Mouse (Mus musculus) embryonic facial prominence, embryonic 14.5 days (tissue): ENCODE measurements around the gene Atp6v1g1. TPM values are rescaled to one million over a fixed set of nuclear protein-coding genes. Genes with fewer than 3 reads are reported as not detected.

Experiments used
- ATAC-seq: fragments of 200-750 bp; cut with Nextera tagmentation; 2 replicates; pipeline ENCODE4 v1.8.0; 2017; ENCODE audit warnings: low read depth, moderate number of reproducible peaks, moderate TSS enrichment
- DNase-seq: peaks from one replicate; pipeline ENCODE4 v3.0.0-alpha.2; 2015; ENCODE audit warnings: low spot score
- H3K27ac ChIP-seq: fragments of 300-500 bp; sonication (generic); replicated peaks from 2 replicates; pipeline ENCODE4 v1.5.1; 2014; ENCODE audit warnings: low read depth, mild to moderate bottlenecking, low read length, moderate library complexity
- H3K27me3 ChIP-seq: fragments of 300-500 bp; sonication (generic); replicated peaks from 2 replicates; pipeline ENCODE4 v1.6.1; 2014; ENCODE audit warnings: low read length; ENCODE audit not compliant: control insufficient read depth, insufficient read depth
- H3K36me3 ChIP-seq: fragments of 300-500 bp; sonication (generic); 2 replicates; pipeline ENCODE4 v1.6.1; 2014; ENCODE audit warnings: low read length, mixed read lengths; ENCODE audit not compliant: control insufficient read depth, insufficient read depth
- H3K4me1 ChIP-seq: fragments of 300-500 bp; sonication (generic); 2 replicates; pipeline ENCODE4 v1.6.1; 2014; ENCODE audit warnings: antibody characterized with exemption, low read length; ENCODE audit not compliant: control insufficient read depth, insufficient read depth
- H3K4me2 ChIP-seq: fragments of 300-500 bp; sonication (generic); 2 replicates; pipeline ENCODE4 v1.6.1; 2014; ENCODE audit warnings: low read depth, mild to moderate bottlenecking, low read length, moderate library complexity, mixed read lengths
- H3K4me3 ChIP-seq: fragments of 300-500 bp; sonication (generic); 2 replicates; pipeline ENCODE4 v1.5.1; 2014; ENCODE audit warnings: low read depth, mild to moderate bottlenecking, low read length
- H3K9ac ChIP-seq: fragments of 300-500 bp; sonication (generic); 2 replicates; pipeline ENCODE4 v1.6.1; 2014; ENCODE audit warnings: low read depth, mild to moderate bottlenecking, low read length, moderate library complexity, mixed read lengths
- H3K9me3 ChIP-seq: fragments of 300-500 bp; sonication (generic); 2 replicates; pipeline ENCODE4 v1.6.1; 2016; ENCODE audit warnings: low read length; ENCODE audit not compliant: control insufficient read depth
- whole genome bisulfite sequencing: fragments of 180-500 bp; shearing (Covaris S2); extraction: QIAGEN DNeasy Blood & Tissue Kit; methylation state at CpG from one replicate; pipeline ENCODE4 v1.1.7; 2014; 5-methylcytosine and 5-hydroxymethylcytosine counted together
- polyA plus RNA-seq: library from polyadenylated mRNA; unstranded; fragments of >200 nt; fragmentation: Nextera tagmentation; extraction: Ambion mirVana; gene quantifications from 2 replicates; pipeline ENCODE4 v1.2.1, GENCODE M21; 2014

The Atp6v1g1 gene
- polyA plus RNA-seq, 1 experiment from 2014 or later, result 275 TPM

GRCm38 (mm10) chr4:63508232-63508631 is 36.3 kb upstream of the Atp6v1g1 start:
- ATAC-seq, result no peak
- WGBS, result 26% methylated on average over 4 of the region's 4 CpGs
- H3K9ac ChIP-seq, result no peak overlapping the region

GRCm38 (mm10) chr4:63512921-63513320 is 31.7 kb upstream of the Atp6v1g1 start:
- H3K9ac ChIP-seq, result no peak overlapping the region
- H3K36me3 ChIP-seq, result no peaks in the 10 kb centered on the region
- ATAC-seq, result no peak
- no peak for DNase-seq
- no peak overlapping the region for H3K27ac ChIP-seq
- H3K4me3 ChIP-seq, result no peak overlapping the region
- no peaks in the 10 kb centered on the region for H3K9me3 ChIP-seq
- no peak overlapping the region for H3K4me2 ChIP-seq
- WGBS, result 70% methylated on average over 2 of the region's 2 CpGs
- no peaks in the 10 kb centered on the region for H3K27me3 ChIP-seq
- no peaks in the 10 kb centered on the region for H3K4me1 ChIP-seq

More at GRCm38 (mm10) chr4:63508232-63508631, 36.3 kb upstream of the Atp6v1g1 start:
- Histone ChIP-seq H3K27me3 (no peaks in the 10 kb centered on the region), H3K36me3 (no peaks in the 10 kb centered on the region), H3K9me3 (no peaks in the 10 kb centered on the region), H3K4me3 (no peak overlapping the region), H3K4me1 (no peaks in the 10 kb centered on the region), H3K4me2 (no peak overlapping the region), H3K27ac (no peak overlapping the region)
- peak; percentile 53 for DNase-seq

GRCm38 (mm10) chr4:63514454-63514984 is 30.1 kb upstream of the Atp6v1g1 start:
- Histone ChIP-seq H3K36me3 (no peaks in the 10 kb centered on the region), H3K27ac (no peak overlapping the region), H3K9ac (no peak overlapping the region), H3K4me3 (no peak overlapping the region), H3K27me3 (no peaks in the 10 kb centered on the region), H3K9me3 (no peaks in the 10 kb centered on the region), H3K4me2 (no peak overlapping the region), H3K4me1 (no peaks in the 10 kb centered on the region)
- DNase-seq, result no peak
- 64% methylated on average over 4 of the region's 4 CpGs for WGBS
- ATAC-seq, result no peak

- Histone ChIP-seq H3K27me3 (no peaks in the 10 kb centered on the region), H3K9me3 (no peaks in the 10 kb centered on the region), H3K9ac (no peak overlapping the region), H3K4me1 (no peaks in the 10 kb centered on the region), H3K4me3 (no peak overlapping the region), H3K36me3 (no peaks in the 10 kb centered on the region), H3K27ac (no peak overlapping the region), H3K4me2 (no peak overlapping the region)
- ATAC-seq (no peak), DNase-seq (no peak)
- WGBS, result 71% methylated on average over 5 of the region's 5 CpGs
Measured at GRCm38 (mm10) chr4:63515021-63515420, 29.6 kb upstream of the Atp6v1g1 start.

GRCm38 (mm10) chr4:63521813-63522419 is 22.7 kb upstream of the Atp6v1g1 start:
- Histone ChIP-seq H3K9ac (no peak overlapping the region), H3K4me1 (no peaks in the 10 kb centered on the region), H3K4me3 (no peak overlapping the region), H3K9me3 (no peaks in the 10 kb centered on the region), H3K27me3 (no peaks in the 10 kb centered on the region), H3K4me2 (no peak overlapping the region), H3K36me3 (no peaks in the 10 kb centered on the region), H3K27ac (no peak overlapping the region)
- DNase-seq (no peak), ATAC-seq (no peak)
- WGBS, result 82% methylated on average over 2 of the region's 2 CpGs

GRCm38 (mm10) chr4:63525514-63525913 is 19.1 kb upstream of the Atp6v1g1 start:
- Histone ChIP-seq H3K4me3 (no peak overlapping the region), H3K4me2 (no peak overlapping the region), H3K27ac (no peak overlapping the region), H3K9ac (no peak overlapping the region), H3K9me3 (no peaks in the 10 kb centered on the region), H3K36me3 (no peaks in the 10 kb centered on the region), H3K27me3 (no peaks in the 10 kb centered on the region), H3K4me1 (no peaks in the 10 kb centered on the region)
- WGBS, result 76% methylated on average over 8 of the region's 8 CpGs
- DNase-seq (no peak), ATAC-seq (no peak)

GRCm38 (mm10) chr4:63528946-63529345 is 15.6 kb upstream of the Atp6v1g1 start:
- no peak overlapping the region for H3K9ac ChIP-seq
- WGBS, result 72% methylated on average over 6 of the region's 6 CpGs
- ATAC-seq (no peak), DNase-seq (peak; percentile 53)
- no peak overlapping the region for H3K4me3 ChIP-seq
- H3K27ac ChIP-seq, result no peak overlapping the region
- H3K9me3 ChIP-seq, result no peaks in the 10 kb centered on the region
- H3K4me2 ChIP-seq, result no peak overlapping the region
- H3K36me3 ChIP-seq, result no peaks in the 10 kb centered on the region
- no peaks in the 10 kb centered on the region for H3K4me1 ChIP-seq
- no peaks in the 10 kb centered on the region for H3K27me3 ChIP-seq

GRCm38 (mm10) chr4:63530409-63530808 is 14.2 kb upstream of the Atp6v1g1 start:
- H3K36me3 ChIP-seq, result no peaks in the 10 kb centered on the region
- H3K27me3 ChIP-seq, result no peaks in the 10 kb centered on the region
- WGBS, result 77% methylated on average over 7 of the region's 7 CpGs
- ATAC-seq (no peak), DNase-seq (no peak)
- H3K9me3 ChIP-seq, result no peaks in the 10 kb centered on the region
- no peak overlapping the region for H3K27ac ChIP-seq
- H3K4me3 ChIP-seq, result no peak overlapping the region
- H3K9ac ChIP-seq, result no peak overlapping the region
- no peak overlapping the region for H3K4me2 ChIP-seq
- no peaks in the 10 kb centered on the region for H3K4me1 ChIP-seq

GRCm38 (mm10) chr4:63537602-63538001 is 7.0 kb upstream of the Atp6v1g1 start:
- no peak overlapping the region for H3K4me2 ChIP-seq
- 85% methylated on average over 4 of the region's 4 CpGs for WGBS
- no peaks in the 10 kb centered on the region for H3K4me1 ChIP-seq
- H3K36me3 ChIP-seq, result no peaks in the 10 kb centered on the region
- no peak overlapping the region for H3K27ac ChIP-seq
- no peaks in the 10 kb centered on the region for H3K9me3 ChIP-seq
- no peaks in the 10 kb centered on the region for H3K27me3 ChIP-seq
- H3K9ac ChIP-seq, result no peak overlapping the region
- no peak for ATAC-seq
- no peak for DNase-seq
- H3K4me3 ChIP-seq, result no peak overlapping the region
